Comparison of ENCODE assay signal across 19 mouse cellular contexts in the genomic region with DNA sequence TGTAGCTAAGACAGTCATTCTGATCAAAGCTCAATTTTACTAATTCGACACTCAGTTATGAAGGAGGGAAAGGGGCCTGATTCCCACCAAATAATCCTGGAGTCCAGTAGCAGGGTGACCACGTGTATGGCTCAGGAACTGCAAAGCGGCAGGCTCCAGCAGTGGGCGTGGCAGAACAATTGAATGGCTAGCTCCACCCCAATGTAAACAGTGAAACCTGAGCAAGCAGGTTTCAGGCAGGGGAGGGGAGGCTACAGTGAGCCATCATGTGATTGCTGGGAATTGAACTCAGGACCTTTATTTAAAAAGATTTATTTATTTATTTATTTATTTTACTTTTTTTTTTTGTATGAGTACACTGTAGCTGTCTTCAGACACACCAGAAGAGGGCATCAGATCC. TPM values are rescaled to one million over a fixed set of nuclear protein-coding genes. Genes with fewer than 3 reads are reported as not detected.
"Had no signal": no experiment of that assay in that cellular context is flagged by ENCODE, and none has a peak within 500 bp of the region (broad histone marks: within the 10 kb centered on the region; RNA-seq: fewer than 3 reads in every experiment).

No protein-coding gene starts in this region.

RNA-seq across cellular contexts. Expression of a gene that starts 12.5 kb away (rescaled TPM):
- polyA plus RNA-seq: heart, embryonic 12.5 days; inflammation-experienced regulatory T-cells, adult 6 months had no signal

RNA-seq across cellular contexts. Expression of a gene that starts 42.6 kb away (rescaled TPM):
- polyA plus RNA-seq: gonadal fat pad, adult 2 months; heart, adult 2 months; heart, embryonic 12.5 days; heart, embryonic 14.5 days; heart, embryonic 16.5 days; hindbrain, embryonic 10.5 days; hindbrain, embryonic 12.5 days; hindbrain, embryonic 14.5 days; hindbrain, embryonic 16.5 days; intestine, embryonic 16.5 days; kidney, adult 2 months; kidney, embryonic 15.5 days; kidney, postnatal 0 days; large intestine, adult 2 months; limb, embryonic 12.5 days; limb, embryonic 14.5 days; liver, embryonic 11.5 days; liver, embryonic 13.5 days had no signal
